Mouse (Mus musculus) intestine, embryonic 14.5 days (tissue): ENCODE measurements at regions not wholly inside any gene's neighbourhood (a gene's known extent, or its start where the extent isn't known, plus 50 kb on each side); places are given as distances from the start of the nearest gene placed in this dataset.

Experiments used
- ATAC-seq: fragments of 200-750 bp; cut with Nextera tagmentation; replicated peaks from 2 replicates; pipeline ENCODE4 v1.8.0; 2017; ENCODE audit warnings: low read depth, moderate number of reproducible peaks, moderate TSS enrichment, moderate library complexity; ENCODE audit not compliant: low FRiP score, low TSS enrichment
- DNase-seq: peaks from one replicate; pipeline ENCODE4 v3.0.0-alpha.2; 2018; ENCODE audit warnings: low spot score
- H3K27ac ChIP-seq: fragments of 300-500 bp; sonication (generic); 2 replicates; pipeline ENCODE4 v1.5.1; 2014; ENCODE audit warnings: low read depth, mild to moderate bottlenecking, control low read depth
- H3K27me3 ChIP-seq: fragments of 300-500 bp; sonication (generic); replicated peaks from 2 replicates; pipeline ENCODE4 v1.6.1; 2014; ENCODE audit warnings: low read length, control low read depth; ENCODE audit not compliant: control insufficient read depth, insufficient read depth
- H3K36me3 ChIP-seq: fragments of 300-500 bp; sonication (generic); 2 replicates; pipeline ENCODE4 v1.6.1; 2014; ENCODE audit warnings: low read length, control low read depth; ENCODE audit not compliant: control insufficient read depth, insufficient read depth
- H3K4me1 ChIP-seq: fragments of 300-500 bp; sonication (generic); replicated peaks from 2 replicates; pipeline ENCODE4 v1.6.1; 2014; ENCODE audit warnings: low read length, control low read depth, mixed read lengths; ENCODE audit not compliant: control insufficient read depth, insufficient read depth
- H3K4me2 ChIP-seq: fragments of 300-500 bp; sonication (generic); 2 replicates; pipeline ENCODE4 v1.6.1; 2014; ENCODE audit warnings: low read length
- H3K4me3 ChIP-seq: fragments of 300-500 bp; sonication (generic); 2 replicates; pipeline ENCODE4 v1.5.1; 2014; ENCODE audit warnings: low read depth, low read length, control low read depth, mixed read lengths
- H3K9ac ChIP-seq: fragments of 300-500 bp; sonication (generic); 2 replicates; pipeline ENCODE4 v1.6.1; 2014; ENCODE audit warnings: mild to moderate bottlenecking, low read length
- H3K9me3 ChIP-seq: fragments of 300-500 bp; sonication (generic); 2 replicates; pipeline ENCODE4 v1.6.1; 2016; ENCODE audit warnings: low read length, control low read depth; ENCODE audit not compliant: control insufficient read depth
- WGBS: fragments of 180-500 bp; shearing (Covaris S2); extraction: QIAGEN DNeasy Blood & Tissue Kit; methylation state at CpG from one replicate; pipeline ENCODE4 v1.1.7; 2014; 5-methylcytosine and 5-hydroxymethylcytosine counted together

DNA sequence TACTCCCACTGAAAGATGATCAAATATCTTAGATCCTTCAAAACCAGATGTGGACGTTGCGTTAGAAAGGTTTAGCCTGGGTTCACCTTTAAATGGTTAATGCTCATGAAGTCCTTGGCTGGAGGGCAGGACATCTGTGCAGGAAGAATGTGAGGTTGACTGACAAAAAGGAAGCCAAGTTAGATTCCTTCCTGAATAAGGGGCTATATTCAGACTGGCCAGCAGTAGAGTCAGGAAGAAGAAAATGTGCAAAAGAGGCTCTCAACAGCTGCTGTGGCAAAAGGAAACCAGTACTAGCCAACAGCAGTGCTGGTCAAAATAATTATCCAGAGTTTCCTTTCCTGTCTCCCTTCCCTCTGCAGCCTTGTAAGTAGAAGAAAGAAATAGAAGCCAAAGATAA, 582.0 kb upstream of the Marcks start:
- DNase-seq (no peak), ATAC-seq (no peak)
- 65% methylated on average over 2 of the region's 2 CpGs for WGBS
- no peak overlapping the region for H3K4me3 ChIP-seq
- H3K9me3 ChIP-seq: no peaks in the 10 kb centered on the region
- no peak overlapping the region for H3K9ac ChIP-seq
- no peaks in the 10 kb centered on the region for H3K36me3 ChIP-seq
- H3K4me1 ChIP-seq: no peaks in the 10 kb centered on the region
- no peak overlapping the region for H3K4me2 ChIP-seq
- no peaks in the 10 kb centered on the region for H3K27me3 ChIP-seq
- no peak overlapping the region for H3K27ac ChIP-seq

DNA sequence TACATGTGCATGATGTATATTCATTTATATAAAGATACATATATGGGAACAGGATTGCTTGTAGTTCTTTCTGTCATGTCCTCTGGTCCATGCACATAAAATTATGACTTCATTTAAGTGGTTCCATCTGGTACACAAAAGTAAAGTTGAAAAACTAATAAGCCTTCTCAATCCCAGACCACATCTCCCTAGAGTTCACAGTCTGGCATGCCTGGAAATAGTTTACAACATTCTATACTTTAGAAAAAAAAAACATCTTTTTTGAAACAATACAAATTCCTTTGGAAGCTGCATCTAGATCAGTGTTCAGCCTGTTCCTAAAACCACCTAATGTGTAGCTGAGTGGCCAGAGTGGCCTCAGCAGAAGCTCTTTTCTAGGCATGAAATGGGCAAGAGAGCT, 578.2 kb upstream of the Marcks start:
- H3K9ac ChIP-seq: no peak overlapping the region
- H3K27ac ChIP-seq: no peak overlapping the region
- H3K4me1 ChIP-seq: no peaks in the 10 kb centered on the region
- H3K36me3 ChIP-seq: no peaks in the 10 kb centered on the region
- DNase-seq: no peak
- no peak overlapping the region for H3K4me2 ChIP-seq
- no peak for ATAC-seq
- H3K27me3 ChIP-seq: no peaks in the 10 kb centered on the region
- no peaks in the 10 kb centered on the region for H3K9me3 ChIP-seq
- no peak overlapping the region for H3K4me3 ChIP-seq

DNA sequence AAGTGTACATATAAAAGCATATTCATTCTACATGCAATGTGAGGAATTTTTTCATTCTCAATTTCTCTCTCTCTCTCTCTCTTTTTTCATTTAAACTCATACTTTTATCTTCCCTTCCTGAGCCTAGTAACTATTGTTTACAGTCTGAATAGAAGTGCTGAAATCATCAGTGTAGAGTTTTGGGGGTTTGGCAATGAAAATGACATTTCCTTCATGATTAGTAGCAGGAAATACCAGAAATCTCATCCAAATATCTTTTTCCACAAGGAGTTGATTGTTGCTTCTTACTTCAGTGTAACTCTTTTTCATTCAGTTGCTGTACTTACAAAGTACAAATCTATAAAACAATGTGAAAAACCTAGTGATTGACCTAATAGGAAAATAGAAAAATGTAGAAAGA, 572.7 kb upstream of the Marcks start:
- ATAC-seq (no peak), DNase-seq (no peak)
- H3K9ac ChIP-seq: no peak overlapping the region
- H3K4me3 ChIP-seq: no peak overlapping the region
- H3K4me2 ChIP-seq: no peak overlapping the region
- no peaks in the 10 kb centered on the region for H3K27me3 ChIP-seq
- H3K27ac ChIP-seq: no peak overlapping the region
- H3K36me3 ChIP-seq: no peaks in the 10 kb centered on the region
- H3K4me1 ChIP-seq: no peaks in the 10 kb centered on the region
- no peaks in the 10 kb centered on the region for H3K9me3 ChIP-seq

DNA sequence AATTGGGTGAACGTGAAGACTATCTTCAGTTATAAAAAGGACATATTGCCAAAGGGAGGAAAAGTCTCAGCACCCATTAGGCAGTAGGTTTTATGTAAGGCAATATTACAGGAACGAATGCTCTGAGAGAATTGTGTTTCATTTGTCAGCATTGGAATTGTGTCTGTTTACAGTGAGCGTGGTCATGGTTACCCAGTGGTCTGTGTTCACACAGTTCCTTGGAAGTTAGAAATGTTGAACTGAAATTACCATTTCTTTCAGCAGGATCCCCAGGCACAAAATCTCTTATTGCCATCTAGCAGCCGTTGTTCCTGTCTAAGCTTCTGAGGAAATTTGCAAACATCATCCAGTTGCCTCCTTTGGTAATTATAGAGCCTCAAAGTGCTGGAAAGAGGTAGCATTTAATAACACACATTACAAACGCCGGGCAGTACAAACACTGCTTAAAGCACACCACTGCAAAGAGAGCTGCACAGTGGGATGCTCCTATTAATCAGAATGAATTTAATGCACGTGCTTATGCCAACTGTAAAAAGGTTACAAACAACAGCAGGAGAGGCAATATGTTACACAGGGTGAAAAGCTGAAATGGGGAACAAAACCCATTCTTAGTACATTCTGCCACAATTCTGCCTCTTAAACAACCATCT, 555.4 kb upstream of the Marcks start:
- no peak overlapping the region for H3K4me3 ChIP-seq
- no peaks in the 10 kb centered on the region for H3K36me3 ChIP-seq
- H3K27ac ChIP-seq: no peak overlapping the region
- no peak for ATAC-seq
- WGBS: 58% methylated on average over 7 of the region's 7 CpGs
- H3K4me1 ChIP-seq: no peaks in the 10 kb centered on the region
- no peak for DNase-seq
- no peaks in the 10 kb centered on the region for H3K9me3 ChIP-seq
- no peaks in the 10 kb centered on the region for H3K27me3 ChIP-seq
- no peak overlapping the region for H3K9ac ChIP-seq
- H3K4me2 ChIP-seq: no peak overlapping the region

DNA sequence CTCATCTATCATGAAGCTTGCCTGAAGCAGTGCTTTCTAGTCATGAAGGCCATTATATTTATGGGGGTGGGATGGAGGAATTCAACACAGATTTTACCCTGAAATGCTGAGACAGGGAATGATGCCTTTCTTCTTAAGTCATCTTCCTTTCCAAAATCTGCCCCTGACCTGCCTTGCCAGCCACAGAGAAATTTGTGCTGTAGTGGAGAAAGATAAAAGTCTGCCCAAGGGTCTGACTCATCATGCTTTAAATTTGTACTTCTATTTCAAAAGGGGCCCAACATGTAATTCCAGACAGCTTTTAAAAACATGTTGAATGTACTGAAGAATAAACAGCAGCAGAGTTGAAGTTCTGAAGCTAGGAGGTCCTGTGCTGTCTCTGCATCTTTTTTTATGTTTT, 554.1 kb upstream of the Marcks start:
- Histone ChIP-seq H3K4me2 (no peak overlapping the region), H3K4me3 (no peak overlapping the region), H3K9ac (no peak overlapping the region), H3K27ac (no peak overlapping the region), H3K27me3 (no peaks in the 10 kb centered on the region), H3K4me1 (no peaks in the 10 kb centered on the region), H3K9me3 (no peaks in the 10 kb centered on the region), H3K36me3 (no peaks in the 10 kb centered on the region)
- DNase-seq (no peak), ATAC-seq (no peak)

DNA sequence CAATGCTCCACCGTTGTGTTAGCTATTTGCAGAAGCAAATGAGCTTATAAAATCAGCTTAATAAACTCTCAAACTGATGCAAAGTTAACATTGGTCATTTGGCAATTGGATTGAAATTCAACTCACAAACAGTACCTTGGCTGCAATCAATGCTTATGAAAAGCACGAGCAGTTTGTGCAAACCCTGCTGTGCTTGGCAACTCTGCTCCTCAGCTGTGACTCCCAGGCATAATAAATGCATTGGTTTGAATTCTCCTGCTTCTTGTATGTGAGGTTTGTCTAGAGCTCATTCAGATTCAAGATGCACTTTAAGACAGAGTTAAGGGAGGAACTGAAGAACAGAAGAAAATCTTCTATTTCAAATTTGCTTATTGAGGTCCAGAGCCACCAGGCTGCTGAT, 553.2 kb upstream of the Marcks start:
- no peak overlapping the region for H3K27ac ChIP-seq
- no peaks in the 10 kb centered on the region for H3K36me3 ChIP-seq
- no peaks in the 10 kb centered on the region for H3K27me3 ChIP-seq
- no peaks in the 10 kb centered on the region for H3K9me3 ChIP-seq
- WGBS: 78% methylated on average over 2 of the region's 2 CpGs
- no peaks in the 10 kb centered on the region for H3K4me1 ChIP-seq
- H3K9ac ChIP-seq: no peak overlapping the region
- no peak for ATAC-seq
- H3K4me3 ChIP-seq: no peak overlapping the region
- H3K4me2 ChIP-seq: no peak overlapping the region
- no peak for DNase-seq

DNA sequence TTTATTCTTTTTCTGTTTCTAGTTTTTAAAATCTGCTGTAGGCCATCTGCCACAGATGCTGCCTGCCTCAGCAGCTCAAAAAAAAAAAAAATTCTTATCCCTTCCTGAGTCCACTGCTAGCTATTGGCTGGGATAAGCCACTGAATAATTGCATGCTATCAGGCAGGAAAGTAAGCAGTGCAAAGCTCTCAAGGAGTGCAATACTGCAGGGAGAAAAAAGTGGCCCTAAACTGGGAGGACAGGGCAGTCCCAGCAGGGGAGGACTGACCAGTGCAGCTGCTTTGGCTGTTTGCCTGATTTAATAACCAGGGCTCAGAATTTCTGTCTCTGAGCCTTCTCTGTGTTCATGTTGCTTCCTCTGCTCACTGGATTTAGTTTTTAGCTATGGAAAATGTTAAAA, 544.4 kb upstream of the Marcks start:
- DNase-seq (no peak), ATAC-seq (no peak)
- no peak overlapping the region for H3K27ac ChIP-seq
- H3K4me2 ChIP-seq: no peak overlapping the region
- no peaks in the 10 kb centered on the region for H3K36me3 ChIP-seq
- no peaks in the 10 kb centered on the region for H3K27me3 ChIP-seq
- no peak overlapping the region for H3K9ac ChIP-seq
- no peaks in the 10 kb centered on the region for H3K4me1 ChIP-seq
- H3K9me3 ChIP-seq: no peaks in the 10 kb centered on the region
- H3K4me3 ChIP-seq: no peak overlapping the region

DNA sequence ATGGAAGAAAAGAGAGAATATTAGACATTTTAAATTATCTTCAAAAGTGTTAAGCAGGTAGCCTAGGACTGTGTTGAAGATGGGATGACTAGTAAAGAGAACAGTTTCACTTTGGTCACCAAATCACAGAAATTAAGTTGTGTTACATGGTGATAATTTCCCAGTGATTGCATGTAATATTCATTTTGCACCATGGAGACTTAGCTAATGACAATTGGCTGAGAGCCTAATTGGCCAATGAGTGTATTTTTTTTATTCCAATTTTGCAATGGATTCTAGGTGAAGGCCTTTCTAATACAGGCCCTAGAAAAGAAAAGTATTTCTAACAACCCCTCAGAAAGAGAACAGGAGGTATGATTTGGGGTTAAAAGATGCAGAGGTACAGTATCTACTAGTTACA, 541.9 kb upstream of the Marcks start:
- no peak overlapping the region for H3K4me3 ChIP-seq

DNA sequence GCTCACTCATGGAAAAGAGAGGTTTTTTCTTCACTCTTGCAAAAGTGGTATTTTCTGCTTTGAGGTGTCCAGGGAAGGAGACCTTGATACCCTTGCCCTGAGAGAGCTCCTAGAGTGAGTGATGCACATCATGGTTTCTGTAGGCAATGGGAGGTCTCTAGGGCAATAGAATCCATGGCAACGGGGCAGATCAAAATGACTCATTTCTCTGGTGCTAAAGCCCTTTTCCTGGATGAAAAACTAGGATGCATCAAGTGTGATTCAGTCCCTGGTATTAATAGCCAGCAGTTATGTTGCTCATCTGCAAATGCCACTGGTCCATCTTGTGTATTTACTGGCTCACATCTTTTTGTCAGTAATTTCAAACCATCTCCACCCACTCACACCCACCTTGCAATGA, 539.1 kb upstream of the Marcks start:
- H3K4me1 ChIP-seq: no peaks in the 10 kb centered on the region

More for the DNA sequence above, 541.9 kb upstream of the Marcks start:
- H3K27me3 ChIP-seq: no peaks in the 10 kb centered on the region
- no peak for DNase-seq
- H3K36me3 ChIP-seq: no peaks in the 10 kb centered on the region
- no peaks in the 10 kb centered on the region for H3K4me1 ChIP-seq
- H3K27ac ChIP-seq: no peak overlapping the region
- H3K4me2 ChIP-seq: no peak overlapping the region
- H3K9ac ChIP-seq: no peak overlapping the region
- no peaks in the 10 kb centered on the region for H3K9me3 ChIP-seq
- no peak for ATAC-seq

More for the DNA sequence above, 539.1 kb upstream of the Marcks start:
- Histone ChIP-seq H3K9ac (no peak overlapping the region), H3K27ac (no peak overlapping the region), H3K36me3 (no peaks in the 10 kb centered on the region), H3K27me3 (no peaks in the 10 kb centered on the region), H3K4me2 (no peak overlapping the region), H3K9me3 (no peaks in the 10 kb centered on the region), H3K4me3 (no peak overlapping the region)
- ATAC-seq: no peak
- 89% methylated on average over 1 of the region's 1 CpGs for WGBS
- no peak for DNase-seq
